Mouse (Mus musculus): ENCODE measurements around the gene Xrra1.

DNA sequence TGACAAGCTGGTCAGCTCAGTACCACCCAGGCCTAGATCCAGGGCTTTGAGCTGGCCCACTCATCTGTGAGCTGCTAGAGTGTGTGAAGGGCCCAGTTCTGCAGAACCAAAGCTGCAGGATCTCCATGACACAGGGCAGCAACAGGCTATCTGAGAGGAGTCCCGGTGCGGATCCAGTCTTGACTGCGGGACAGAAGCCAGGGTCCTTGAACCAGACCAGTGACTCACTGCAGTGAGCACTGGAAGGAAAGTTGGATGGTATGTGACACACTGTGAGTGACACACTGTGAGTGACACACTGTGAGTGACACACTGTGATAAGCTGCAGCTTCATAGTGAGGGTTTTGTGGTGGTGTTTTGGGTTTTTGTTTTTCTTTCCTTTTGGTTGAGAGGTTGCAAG, 85.6 kb downstream of the Xrra1 start:
- no peak for TF ChIP-seq CTCF (IDR thresholded peaks at IDR 0.05)
- TF ChIP-seq EP300 (IDR thresholded peaks at IDR 0.05): no peak
